Mouse (Mus musculus): ENCODE results near the gene Sfn.

- no peak for TF ChIP-seq CTCF (IDR thresholded peaks at IDR 0.05; ENCODE audit: low read depth, low read length)
- no peak for TF ChIP-seq POLR2A (IDR thresholded peaks at IDR 0.05; ENCODE audit: borderline replicate concordance, low read depth, low read length)
Observed at GRCm38 (mm10) chr4:133574843-133575202, 27.1 kb downstream of the Sfn start.

Data from bone marrow macrophage, adult 2 months (primary cell).